Mouse (Mus musculus) erythroblast, embryonic 14.5 days (primary cell): ENCODE results near the gene Zfp467. TPM values are rescaled to one million over a fixed set of nuclear protein-coding genes. Genes with fewer than 3 reads are reported as not detected.

ENCODE experiments used
- H3K27me3 ChIP-seq: 2 replicates; pipeline ENCODE4 v1.6.1; 2012; ENCODE audit warnings: inconsistent platforms; ENCODE audit not compliant: control insufficient read depth
- H3K36me3 ChIP-seq: 2 replicates; pipeline ENCODE4 v1.6.1; 2012; ENCODE audit warnings: mild to moderate bottlenecking, inconsistent platforms; ENCODE audit not compliant: control insufficient read depth
- H3K4me1 ChIP-seq: 2 replicates; pipeline ENCODE4 v1.6.1; 2012; ENCODE audit warnings: inconsistent platforms; ENCODE audit not compliant: control insufficient read depth
- H3K4me3 ChIP-seq: replicated peaks from 2 replicates; pipeline ENCODE3; 2012; ENCODE audit warnings: moderate library complexity, mild to moderate bottlenecking, inconsistent platforms
- H3K9me3 ChIP-seq: 2 replicates; pipeline ENCODE4 v1.6.1; 2012; ENCODE audit warnings: low read length, inconsistent platforms, mixed read lengths; ENCODE audit not compliant: control insufficient read depth
- GATA1 ChIP-seq: IDR thresholded peaks from 2 replicates; pipeline ENCODE4 v1.6.1; 2012; ENCODE audit warnings: low read length, inconsistent platforms, mixed read lengths
- TAL1 ChIP-seq: IDR thresholded peaks from 3 replicates; pipeline ENCODE4 v1.6.1; 2012; ENCODE audit warnings: low read length, inconsistent platforms, mixed read lengths
- polyA plus RNA-seq: library from polyadenylated mRNA; stranded (reverse); fragments of >175 nt; gene quantifications from 2 replicates; pipeline ENCODE4 v1.2.3, GENCODE M21; 2012

Zfp467 gene
- 0.07 TPM in 2 replicates for polyA plus RNA-seq

GRCm38 (mm10) chr6:48445181-48446101, at the start of gene Zfp467:
TSS of gene Zfp467 (minus strand) at chr6:48445825.
- Histone ChIP-seq H3K36me3 (peaks cover 2% of the 10 kb centered on the region; the same call in 1 of the 2 replicates), H3K27me3 (peaks cover 37% of the 10 kb centered on the region), H3K4me1 (peaks cover 10% of the 10 kb centered on the region), H3K4me3 (peak within 1 kb of the TSS; percentile 53), H3K9me3 (peaks cover 2% of the 10 kb centered on the region; the same call in 1 of the 2 replicates)
- TF ChIP-seq TAL1 (no peak), GATA1 (no peak)

GRCm38 (mm10) chr6:48493136-48493730, 47.6 kb upstream of the Zfp467 start:
- no peaks in the 10 kb centered on the region for H3K4me1 ChIP-seq
- H3K4me3 ChIP-seq, result no peak overlapping the region
- no peak for TF ChIP-seq TAL1
- TF ChIP-seq GATA1, result no peak
- H3K36me3 ChIP-seq, result no peaks in the 10 kb centered on the region
- H3K9me3 ChIP-seq, result no peaks in the 10 kb centered on the region
- no peaks in the 10 kb centered on the region for H3K27me3 ChIP-seq

GRCm38 (mm10) chr6:48491361-48491760, 45.7 kb upstream of the Zfp467 start:
- Histone ChIP-seq H3K4me1 (no peaks in the 10 kb centered on the region), H3K4me3 (no peak overlapping the region), H3K27me3 (no peaks in the 10 kb centered on the region), H3K36me3 (no peaks in the 10 kb centered on the region), H3K9me3 (no peaks in the 10 kb centered on the region)
- TF ChIP-seq TAL1, result no peak
- TF ChIP-seq GATA1, result no peak

- no peaks in the 10 kb centered on the region for H3K27me3 ChIP-seq
These were observed 44.1 kb upstream of the Zfp467 start for GRCm38 (mm10) chr6:48489741-48490140.

GRCm38 (mm10) chr6:48487747-48488725, 42.4 kb upstream of the Zfp467 start:
- TF ChIP-seq GATA1 (no peak), TAL1 (no peak)
- no peaks in the 10 kb centered on the region for H3K9me3 ChIP-seq
- H3K27me3 ChIP-seq, result no peaks in the 10 kb centered on the region
- no peaks in the 10 kb centered on the region for H3K36me3 ChIP-seq
- H3K4me1 ChIP-seq, result no peaks in the 10 kb centered on the region
- H3K4me3 ChIP-seq, result no peak overlapping the region

More at GRCm38 (mm10) chr6:48489741-48490140, 44.1 kb upstream of the Zfp467 start:
- H3K36me3 ChIP-seq, result no peaks in the 10 kb centered on the region
- H3K4me3 ChIP-seq, result no peak overlapping the region
- H3K9me3 ChIP-seq, result no peaks in the 10 kb centered on the region
- no peaks in the 10 kb centered on the region for H3K4me1 ChIP-seq
- TF ChIP-seq GATA1, result no peak
- no peak for TF ChIP-seq TAL1

GRCm38 (mm10) chr6:48482501-48482900, 36.9 kb upstream of the Zfp467 start:
- Histone ChIP-seq H3K27me3 (no peaks in the 10 kb centered on the region), H3K4me1 (no peaks in the 10 kb centered on the region), H3K9me3 (no peaks in the 10 kb centered on the region), H3K36me3 (no peaks in the 10 kb centered on the region), H3K4me3 (no peak overlapping the region)
- TF ChIP-seq GATA1, result no peak
- TF ChIP-seq TAL1, result no peak

GRCm38 (mm10) chr6:48478446-48478845, 32.8 kb upstream of the Zfp467 start:
- Histone ChIP-seq H3K36me3 (no peaks in the 10 kb centered on the region), H3K4me1 (no peaks in the 10 kb centered on the region), H3K9me3 (no peaks in the 10 kb centered on the region), H3K27me3 (no peaks in the 10 kb centered on the region), H3K4me3 (no peak overlapping the region)
- TF ChIP-seq TAL1, result no peak

GRCm38 (mm10) chr6:48470739-48471138, 25.1 kb upstream of the Zfp467 start:
- no peaks in the 10 kb centered on the region for H3K27me3 ChIP-seq

More at GRCm38 (mm10) chr6:48470739-48471138, 25.1 kb upstream of the Zfp467 start:
- Histone ChIP-seq H3K4me3 (no peak overlapping the region), H3K36me3 (no peaks in the 10 kb centered on the region), H3K4me1 (no peaks in the 10 kb centered on the region), H3K9me3 (no peaks in the 10 kb centered on the region)
- TF ChIP-seq GATA1 (no peak), TAL1 (no peak)
